Mouse (Mus musculus) ES-E14 (cell line): ENCODE data around the gene Cerk.

Experiments
- HCFC1 ChIP-seq: IDR thresholded peaks from 2 replicates; pipeline ENCODE4 v1.6.1; 2012; ENCODE audit warnings: low read length, inconsistent platforms, borderline replicate concordance; ENCODE audit not compliant: insufficient read depth
- MAFK ChIP-seq: IDR thresholded peaks from 2 replicates; pipeline ENCODE4 v1.6.1; 2014; ENCODE audit warnings: mild to moderate bottlenecking, low read depth, low read length, inconsistent platforms; ENCODE audit not compliant: insufficient read depth
- ZC3H11A ChIP-seq: IDR thresholded peaks from 2 replicates; pipeline ENCODE4 v1.6.1; 2012; ENCODE audit warnings: low read depth, mild to moderate bottlenecking, inconsistent platforms, low read length, borderline replicate concordance
- ZNF384 ChIP-seq: IDR thresholded peaks from 2 replicates; pipeline ENCODE4 v1.6.1; 2012; ENCODE audit warnings: low read depth, low read length, inconsistent platforms

GRCm38 (mm10) chr15:86172526-86172925 lies 13.4 kb downstream of the Cerk start:
- TF ChIP-seq HCFC1: no peak
- TF ChIP-seq MAFK: no peak
- TF ChIP-seq ZC3H11A: no peak
- no peak for TF ChIP-seq ZNF384
